Mouse (Mus musculus) liver, postnatal 0 days (tissue): ENCODE results near the gene C4bp.

ENCODE experiments used
- CTCF ChIP-seq: sonication (generic); IDR thresholded peaks from 2 replicates; pipeline ENCODE4 v1.5.1; 2016; ENCODE audit warnings: antibody characterized with exemption, low read depth
- EP300 ChIP-seq: IDR thresholded peaks from 2 replicates; pipeline ENCODE4 v1.6.1; 2016; ENCODE audit warnings: antibody characterized with exemption, low read depth, mild to moderate bottlenecking

DNA sequence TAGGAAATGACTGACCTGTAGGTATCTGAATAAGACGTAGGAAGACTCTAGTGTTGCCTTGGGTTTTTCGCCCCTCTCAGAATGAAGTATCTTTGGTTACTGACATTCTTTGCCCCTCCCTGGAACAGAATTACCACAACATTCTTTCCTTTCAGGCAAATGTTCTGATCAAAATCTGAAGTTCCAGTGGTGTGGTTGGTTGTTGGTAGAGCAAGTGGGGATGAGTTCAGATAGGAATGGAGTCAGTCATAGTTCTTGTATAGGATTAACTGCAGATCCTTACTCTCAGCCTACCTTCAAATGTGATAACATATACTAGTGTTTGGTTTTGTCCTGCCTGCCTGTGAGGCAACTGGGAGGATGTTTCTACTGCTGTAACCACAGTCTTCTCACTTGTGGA is 31.9 kb downstream of the C4bp start, which contains the start of gene Zp3r:
- TF ChIP-seq EP300 = no peak
- TF ChIP-seq CTCF = no peak
